Mouse (Mus musculus) T-cell, adult 2 months (primary cell): Measurements from ENCODE around the gene Ptpn3.
A peak's percentile ranks its signal among the peaks of the same experiment; 100 is the strongest.

Source experiments
- DNase-seq: peaks from one replicate; pipeline ENCODE4 v3.0.0; 2022; ENCODE audit warnings: low spot score

The Ptpn3 gene

GRCm38 (mm10) chr4:57166922-57167870 lies 134.4 kb downstream of the Ptpn3 start:
- DNase-seq = no peak

- DNase-seq = no peak
Observed at GRCm38 (mm10) chr4:57165654-57166053, 136.0 kb downstream of the Ptpn3 start.

GRCm38 (mm10) chr4:57164578-57165210 lies 136.9 kb downstream of the Ptpn3 start:
- no peak for DNase-seq

GRCm38 (mm10) chr4:57162789-57163722 lies 138.6 kb downstream of the Ptpn3 start:
- DNase-seq = no peak

GRCm38 (mm10) chr4:57160571-57160970 lies 141.1 kb downstream of the Ptpn3 start:
- no peak for DNase-seq

- DNase-seq = no peak
Observed at GRCm38 (mm10) chr4:57156549-57157169, 145.0 kb downstream of the Ptpn3 start.

GRCm38 (mm10) chr4:57153838-57154237 lies 147.8 kb downstream of the Ptpn3 start:
- no peak for DNase-seq

- DNase-seq = no peak
Observed at GRCm38 (mm10) chr4:57153068-57153835, 148.4 kb downstream of the Ptpn3 start.

- no peak for DNase-seq
Observed at GRCm38 (mm10) chr4:57148182-57148581, 153.5 kb downstream of the Ptpn3 start.

GRCm38 (mm10) chr4:57143026-57143937 lies 158.4 kb downstream of the Ptpn3 start, which contains the start of gene Epb41l4b:
Gene Epb41l4b (minus strand): TSS chr4:57143437.
- DNase-seq = peak; percentile 70

- no peak for DNase-seq
Observed at GRCm38 (mm10) chr4:57142374-57143025, 159.1 kb downstream of the Ptpn3 start.

- DNase-seq = no peak
Observed at GRCm38 (mm10) chr4:57141908-57142361, 159.7 kb downstream of the Ptpn3 start.

GRCm38 (mm10) chr4:57140992-57141717 lies 160.5 kb downstream of the Ptpn3 start:
- no peak for DNase-seq
